Mouse (Mus musculus): ENCODE results near the gene Il34. TPM values are rescaled to one million over a fixed set of nuclear protein-coding genes. Genes with fewer than 3 reads are reported as not detected.

The Il34 gene
- polyA plus RNA-seq, 1 experiment from 2014 or later = 5.4 TPM

DNA sequence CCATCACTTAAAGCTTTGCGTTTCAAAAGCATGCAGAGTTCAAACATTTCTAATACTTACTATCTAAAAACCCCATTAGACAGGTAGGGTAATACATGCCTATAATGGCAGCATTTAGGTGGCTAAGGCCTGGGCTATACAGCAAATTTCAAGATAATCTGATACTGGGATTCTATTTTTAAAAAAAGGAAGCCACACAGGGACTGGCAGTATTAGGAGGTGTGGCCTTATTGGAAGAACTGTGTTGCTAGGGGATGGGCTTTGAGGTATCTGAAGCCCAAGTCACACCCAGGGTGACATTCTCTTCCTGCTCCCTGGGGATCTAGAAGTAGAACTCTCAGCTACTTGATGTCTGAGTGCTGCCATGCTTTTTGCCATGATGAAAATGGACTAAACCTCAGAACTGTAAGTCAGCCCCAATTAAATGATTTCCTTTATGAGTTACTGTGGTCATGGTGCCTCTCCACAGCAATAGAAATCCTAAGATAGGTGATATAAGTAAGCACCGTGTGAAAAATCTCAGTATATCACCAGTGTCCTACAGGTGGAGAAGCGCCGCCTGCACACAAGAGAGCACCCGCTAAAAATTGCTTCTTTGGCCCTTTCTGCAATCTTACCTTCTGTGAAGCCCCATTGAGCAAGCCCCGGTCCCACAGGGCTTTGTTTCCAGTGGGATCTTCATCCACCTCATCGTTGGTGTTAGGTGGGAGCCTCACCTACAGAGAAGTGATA lies 6.8 kb upstream of the Il34 start:
- no peak overlapping the region for H3K9ac ChIP-seq
- H3K27ac ChIP-seq = no peak overlapping the region
- DNase-seq (ENCODE audit: low spot score) (no peak), ATAC-seq (ENCODE audit: low FRiP score) (no peak)
- WGBS = 98% methylated on average over 7 of the region's 7 CpGs
- no peaks in the 10 kb centered on the region for H3K4me1 ChIP-seq (replicated peaks; ENCODE audit: control insufficient read depth, insufficient read depth, low read length)
- no peaks in the 10 kb centered on the region for H3K9me3 ChIP-seq (ENCODE audit: control insufficient read depth, low read length)
- peaks cover 93% of the 10 kb centered on the region for H3K36me3 ChIP-seq (replicated peaks; ENCODE audit: control insufficient read depth, insufficient read depth)
- no peak overlapping the region for H3K4me3 ChIP-seq (replicated peaks; ENCODE audit: low read length)
- H3K27me3 ChIP-seq (ENCODE audit: control insufficient read depth, insufficient read depth, low read length) = no peaks in the 10 kb centered on the region
- H3K4me2 ChIP-seq (replicated peaks) = no peak overlapping the region

DNA sequence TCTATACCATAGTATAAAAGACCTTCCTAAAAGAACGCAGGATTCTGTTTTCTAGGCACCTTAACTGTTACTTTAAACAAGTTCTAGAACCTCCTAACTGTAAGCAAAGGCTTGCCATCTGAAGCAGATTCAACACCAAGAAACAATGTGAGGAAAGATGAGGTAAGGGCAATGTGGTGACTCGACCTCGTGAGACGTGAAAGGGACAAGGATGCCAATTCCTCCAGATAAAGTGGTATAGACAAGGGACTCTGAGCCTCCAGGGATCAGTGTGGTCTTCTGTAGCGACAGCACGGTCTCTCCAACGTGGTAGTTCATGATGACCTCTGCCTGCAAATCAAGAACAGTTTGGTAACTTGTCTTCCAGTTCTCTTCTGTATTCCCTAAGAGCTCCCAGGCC lies 6.1 kb upstream of the Il34 start:
- WGBS = 95% methylated on average over 7 of the region's 7 CpGs
- Histone ChIP-seq H3K27ac (no peak overlapping the region), H3K4me2 (replicated peaks) (no peak overlapping the region), H3K4me3 (replicated peaks; ENCODE audit: low read length) (no peak overlapping the region), H3K9me3 (ENCODE audit: control insufficient read depth, low read length) (no peaks in the 10 kb centered on the region), H3K36me3 (replicated peaks; ENCODE audit: control insufficient read depth, insufficient read depth) (peaks cover 86% of the 10 kb centered on the region), H3K27me3 (ENCODE audit: control insufficient read depth, insufficient read depth, low read length) (no peaks in the 10 kb centered on the region), H3K4me1 (replicated peaks; ENCODE audit: control insufficient read depth, insufficient read depth, low read length) (no peaks in the 10 kb centered on the region), H3K9ac (no peak overlapping the region)
- no peak for DNase-seq (ENCODE audit: low spot score)
- ATAC-seq (ENCODE audit: low FRiP score) = no peak

DNA sequence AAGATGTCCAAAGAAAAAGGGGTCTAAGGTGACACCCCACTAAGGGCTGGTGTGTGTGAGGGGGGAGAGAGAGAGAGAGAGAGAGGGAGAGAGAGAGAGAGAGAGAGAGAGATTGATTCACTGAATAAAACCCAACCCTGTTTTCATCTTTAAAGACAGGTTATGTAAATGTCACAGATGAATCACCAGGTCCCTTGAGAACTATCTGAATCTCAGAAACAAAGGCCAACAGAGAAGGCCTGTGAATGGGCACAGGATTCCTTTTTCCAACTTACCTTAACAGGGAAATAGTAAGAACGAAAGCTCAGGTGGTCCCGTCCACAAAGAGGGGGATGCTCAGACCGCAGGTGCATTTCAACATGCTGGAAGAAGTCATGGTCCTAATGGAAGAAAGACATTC lies 5.4 kb upstream of the Il34 start:
- ATAC-seq (ENCODE audit: low FRiP score) (no peak), DNase-seq (ENCODE audit: low spot score) (no peak)
- H3K4me1 ChIP-seq (replicated peaks; ENCODE audit: control insufficient read depth, insufficient read depth, low read length) = no peaks in the 10 kb centered on the region
- H3K27me3 ChIP-seq (ENCODE audit: control insufficient read depth, insufficient read depth, low read length) = no peaks in the 10 kb centered on the region
- H3K36me3 ChIP-seq (replicated peaks; ENCODE audit: control insufficient read depth, insufficient read depth) = peaks cover 79% of the 10 kb centered on the region
- no peak overlapping the region for H3K9ac ChIP-seq
- H3K4me3 ChIP-seq (replicated peaks; ENCODE audit: low read length) = no peak overlapping the region
- WGBS = 93% methylated on average over 3 of the region's 3 CpGs
- no peak overlapping the region for H3K27ac ChIP-seq
- H3K4me2 ChIP-seq (replicated peaks) = no peak overlapping the region
- H3K9me3 ChIP-seq (ENCODE audit: control insufficient read depth, low read length) = no peaks in the 10 kb centered on the region

DNA sequence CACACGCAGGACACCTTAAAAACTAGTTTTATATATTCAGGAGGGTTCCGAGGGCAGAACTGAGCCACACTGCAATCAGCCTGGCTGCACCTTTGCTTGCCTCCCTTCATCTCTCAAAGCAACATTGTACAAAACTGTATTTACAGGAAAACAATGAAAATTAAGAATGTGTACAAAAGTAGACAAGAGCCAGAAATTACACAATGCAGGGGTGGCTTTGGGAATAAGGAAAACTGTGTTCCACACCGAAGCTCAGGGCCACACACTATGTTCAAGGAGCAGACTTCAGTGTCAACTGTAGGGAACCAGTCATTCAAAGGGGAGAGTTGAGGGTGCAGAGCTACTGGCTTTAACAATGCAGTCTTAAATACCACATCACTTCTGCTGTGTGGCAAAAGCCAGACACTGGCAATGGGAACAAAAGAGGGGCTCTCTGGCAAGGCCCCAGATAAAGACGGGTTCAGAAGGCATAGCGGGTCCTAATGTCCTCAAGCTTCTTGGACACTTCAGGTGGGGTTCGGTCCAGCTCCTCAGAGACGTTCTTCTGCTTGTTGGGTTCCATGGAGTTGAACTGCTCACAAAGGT lies 4.8 kb upstream of the Il34 start:
- no peak overlapping the region for H3K4me3 ChIP-seq (replicated peaks; ENCODE audit: low read length)
- H3K4me2 ChIP-seq (replicated peaks) = no peak overlapping the region
- no peaks in the 10 kb centered on the region for H3K9me3 ChIP-seq (ENCODE audit: control insufficient read depth, low read length)
- no peaks in the 10 kb centered on the region for H3K27me3 ChIP-seq (ENCODE audit: control insufficient read depth, insufficient read depth, low read length)
- no peak overlapping the region for H3K27ac ChIP-seq
- no peak for DNase-seq (ENCODE audit: low spot score)
- H3K4me1 ChIP-seq (replicated peaks; ENCODE audit: control insufficient read depth, insufficient read depth, low read length) = no peaks in the 10 kb centered on the region
- WGBS = 87% methylated on average over 7 of the region's 7 CpGs
- H3K36me3 ChIP-seq (replicated peaks; ENCODE audit: control insufficient read depth, insufficient read depth) = peaks cover 74% of the 10 kb centered on the region
- no peak overlapping the region for H3K9ac ChIP-seq
- ATAC-seq (ENCODE audit: low FRiP score) = no peak

DNA sequence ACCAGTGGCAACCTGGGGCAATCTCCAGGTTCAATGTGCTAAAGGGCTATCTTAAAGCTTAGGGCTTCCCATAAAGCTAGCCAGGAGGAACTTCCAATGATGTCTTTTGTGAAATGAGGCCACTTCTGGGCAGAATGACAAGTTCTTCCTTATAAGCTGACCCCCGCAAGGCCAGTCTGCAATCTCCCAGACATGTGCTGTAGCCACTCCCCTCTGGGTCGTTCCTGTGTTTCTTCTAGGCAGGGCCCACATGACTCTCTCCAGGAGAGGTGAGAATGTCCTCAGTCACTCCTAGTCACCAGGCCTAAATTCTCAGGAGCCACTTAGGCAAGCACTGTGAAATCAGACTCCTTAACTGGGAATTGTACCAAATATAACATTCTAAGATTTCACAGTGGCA lies 4.1 kb upstream of the Il34 start:
- no peaks in the 10 kb centered on the region for H3K4me1 ChIP-seq (replicated peaks; ENCODE audit: control insufficient read depth, insufficient read depth, low read length)
- no peak overlapping the region for H3K9ac ChIP-seq
- no peak overlapping the region for H3K27ac ChIP-seq
- no peak for ATAC-seq (ENCODE audit: low FRiP score)
- peaks cover 66% of the 10 kb centered on the region for H3K36me3 ChIP-seq (replicated peaks; ENCODE audit: control insufficient read depth, insufficient read depth)
- 70% methylated on average over 2 of the region's 2 CpGs for WGBS
- no peaks in the 10 kb centered on the region for H3K9me3 ChIP-seq (ENCODE audit: control insufficient read depth, low read length)
- no peak overlapping the region for H3K4me2 ChIP-seq (replicated peaks)
- no peaks in the 10 kb centered on the region for H3K27me3 ChIP-seq (ENCODE audit: control insufficient read depth, insufficient read depth, low read length)
- no peak for DNase-seq (ENCODE audit: low spot score)
- no peak overlapping the region for H3K4me3 ChIP-seq (replicated peaks; ENCODE audit: low read length)

DNA sequence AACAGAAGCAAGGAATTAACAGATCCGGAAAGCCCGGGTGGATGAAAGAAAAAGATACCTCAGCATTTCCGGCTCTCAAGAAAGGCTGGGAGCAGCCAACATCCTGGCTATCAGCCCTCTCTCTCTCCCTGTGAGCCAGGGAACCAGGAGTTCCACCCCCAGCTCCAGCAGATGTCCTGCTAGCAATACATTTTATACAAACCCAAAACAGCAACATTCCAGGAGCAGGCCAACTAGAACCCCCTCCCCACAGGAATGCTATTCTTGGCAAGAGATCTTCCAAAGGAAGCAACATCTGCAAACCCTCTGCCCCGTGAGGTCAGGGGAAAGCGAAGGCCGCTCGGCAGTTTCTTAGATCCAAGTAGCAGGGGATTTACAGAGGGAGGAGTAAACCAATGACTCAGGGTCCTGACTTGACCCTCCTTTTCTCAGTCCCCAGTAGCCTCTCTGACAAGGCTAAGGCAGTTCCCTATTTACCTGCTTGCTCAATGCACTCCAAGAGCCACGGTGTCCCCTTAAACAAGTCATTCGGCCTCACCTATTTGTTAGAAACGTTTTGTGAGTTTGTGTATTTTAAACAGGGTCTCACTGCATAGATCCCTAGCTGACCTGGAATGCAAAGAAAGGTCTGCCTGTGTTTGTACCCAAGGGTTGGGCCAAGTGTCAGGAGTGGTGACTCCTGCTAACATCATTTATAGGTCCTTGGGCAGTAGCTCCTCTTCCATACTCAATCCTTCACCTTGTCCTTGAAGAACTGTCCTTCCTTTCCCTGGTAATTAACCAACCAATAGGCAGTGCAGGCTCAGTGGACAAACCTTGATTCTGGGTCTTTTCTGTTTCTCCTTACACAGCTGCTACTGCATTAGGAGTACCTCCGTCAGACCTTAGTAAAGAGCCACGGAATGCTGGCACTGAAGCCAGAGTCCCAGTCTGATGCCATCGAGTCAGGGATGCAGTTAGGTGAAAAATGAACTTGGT lies 3.1 kb upstream of the Il34 start:
- DNase-seq (ENCODE audit: low spot score) (no peak), ATAC-seq (ENCODE audit: low FRiP score) (no peak)
- no peak overlapping the region for H3K27ac ChIP-seq

DNA sequence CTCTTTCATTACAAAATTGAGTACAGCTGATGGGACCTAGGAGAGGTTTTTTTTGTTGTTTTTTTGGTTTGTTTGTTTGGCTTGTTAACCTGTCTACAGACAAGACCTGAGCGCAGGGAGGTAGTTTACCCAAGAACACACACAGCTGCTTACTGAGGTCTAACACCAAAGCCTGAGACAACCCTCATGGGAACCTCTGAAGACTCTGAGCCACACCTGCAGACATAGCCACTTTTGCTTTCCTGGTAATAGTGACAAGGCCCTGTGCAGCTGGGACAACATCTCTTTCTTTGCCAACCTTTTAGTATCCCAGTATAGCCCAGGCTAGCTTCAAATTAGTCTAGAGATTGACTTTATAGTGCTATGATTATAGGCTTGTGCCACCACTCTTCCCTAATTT lies 422 bp upstream of the Il34 start:
- H3K27ac ChIP-seq = no peak overlapping the region
- H3K9ac ChIP-seq = no peak overlapping the region
- peaks cover 30% of the 10 kb centered on the region for H3K36me3 ChIP-seq (replicated peaks; ENCODE audit: control insufficient read depth, insufficient read depth)
- no peak for DNase-seq (ENCODE audit: low spot score)
- 100% methylated on average over 1 of the region's 1 CpGs for WGBS
- no peak overlapping the region for H3K4me3 ChIP-seq (replicated peaks; ENCODE audit: low read length)
- no peaks in the 10 kb centered on the region for H3K9me3 ChIP-seq (ENCODE audit: control insufficient read depth, low read length)
- H3K4me1 ChIP-seq (replicated peaks; ENCODE audit: control insufficient read depth, insufficient read depth, low read length) = no peaks in the 10 kb centered on the region
- H3K27me3 ChIP-seq (ENCODE audit: control insufficient read depth, insufficient read depth, low read length) = no peaks in the 10 kb centered on the region
- H3K4me2 ChIP-seq (replicated peaks) = no peak overlapping the region
- ATAC-seq (ENCODE audit: low FRiP score) = no peak

More for the DNA sequence above, 3.1 kb upstream of the Il34 start:
- H3K9me3 ChIP-seq (ENCODE audit: control insufficient read depth, low read length) = no peaks in the 10 kb centered on the region
- H3K4me3 ChIP-seq (replicated peaks; ENCODE audit: low read length) = no peak overlapping the region
- H3K36me3 ChIP-seq (replicated peaks; ENCODE audit: control insufficient read depth, insufficient read depth) = peaks cover 56% of the 10 kb centered on the region
- H3K9ac ChIP-seq = no peak overlapping the region
- 61% methylated on average over 13 of the region's 13 CpGs for WGBS
- no peaks in the 10 kb centered on the region for H3K4me1 ChIP-seq (replicated peaks; ENCODE audit: control insufficient read depth, insufficient read depth, low read length)
- H3K27me3 ChIP-seq (ENCODE audit: control insufficient read depth, insufficient read depth, low read length) = no peaks in the 10 kb centered on the region
- no peak overlapping the region for H3K4me2 ChIP-seq (replicated peaks)

DNA sequence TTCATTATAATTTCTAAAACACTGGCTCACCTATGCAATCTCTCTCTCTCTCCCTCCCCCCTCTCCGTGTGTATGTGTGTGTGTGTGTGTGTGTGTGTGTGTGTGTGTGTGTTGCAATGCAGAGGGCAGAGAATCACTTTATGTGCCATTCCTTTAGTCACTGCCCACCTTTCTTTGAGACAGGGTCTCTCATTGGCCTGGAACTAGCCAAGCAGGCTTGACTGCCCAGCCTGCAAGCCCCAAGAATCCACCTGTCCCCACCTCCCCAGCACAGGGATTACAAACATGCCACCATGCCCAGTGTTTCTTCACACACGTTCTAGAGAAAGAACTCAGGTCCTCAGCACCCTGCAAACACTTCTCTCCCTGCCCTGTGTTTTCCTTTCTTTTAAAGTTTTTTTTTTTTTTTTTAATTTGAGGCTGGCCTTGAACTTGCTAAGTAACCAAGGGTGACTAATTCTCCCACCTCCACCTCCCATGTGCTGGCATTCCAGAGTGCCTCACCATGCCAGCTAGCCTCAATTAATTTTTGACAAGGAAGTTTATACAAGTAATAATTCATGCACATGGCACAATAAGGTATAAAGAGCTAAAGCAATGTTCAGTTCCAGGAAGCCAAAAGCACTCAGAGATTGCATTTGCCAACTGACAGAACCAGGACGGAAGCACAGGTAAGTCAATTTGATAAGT lies 754 bp downstream of the Il34 start:
- ATAC-seq (ENCODE audit: low FRiP score) (no peak), DNase-seq (ENCODE audit: low spot score) (no peak)
- 60% methylated on average over 3 of the region's 3 CpGs for WGBS
- Histone ChIP-seq H3K27me3 (ENCODE audit: control insufficient read depth, insufficient read depth, low read length) (no peaks in the 10 kb centered on the region), H3K9ac (no peak overlapping the region), H3K36me3 (replicated peaks; ENCODE audit: control insufficient read depth, insufficient read depth) (peaks cover 18% of the 10 kb centered on the region), H3K27ac (no peak overlapping the region), H3K4me2 (replicated peaks) (no peak overlapping the region), H3K9me3 (ENCODE audit: control insufficient read depth, low read length) (no peaks in the 10 kb centered on the region), H3K4me3 (replicated peaks; ENCODE audit: low read length) (no peak overlapping the region), H3K4me1 (replicated peaks; ENCODE audit: control insufficient read depth, insufficient read depth, low read length) (no peaks in the 10 kb centered on the region)

DNA sequence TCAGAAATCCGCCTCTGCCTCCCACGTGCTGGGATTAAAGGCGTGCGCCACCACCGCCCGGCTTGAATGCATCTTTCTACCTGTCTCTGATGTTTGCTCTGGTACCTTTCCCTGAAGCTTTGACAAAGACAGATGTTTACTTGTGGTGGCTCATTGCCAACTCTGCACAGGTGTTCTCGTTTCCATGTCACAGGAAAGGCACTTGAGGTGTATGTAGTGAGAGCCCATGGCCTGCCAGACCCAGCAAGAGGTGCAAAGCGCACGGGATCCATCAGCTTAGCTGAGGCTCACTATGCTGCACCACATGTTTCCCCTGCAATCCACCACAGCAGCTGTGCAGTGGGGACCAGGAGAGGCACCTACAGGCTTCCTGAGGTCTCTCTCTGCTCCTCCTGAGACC lies 1.9 kb downstream of the Il34 start:
- WGBS = 94% methylated on average over 9 of the region's 9 CpGs
- no peaks in the 10 kb centered on the region for H3K9me3 ChIP-seq (ENCODE audit: control insufficient read depth, low read length)

More for the DNA sequence above, 1.9 kb downstream of the Il34 start:
- ATAC-seq (ENCODE audit: low FRiP score) (no peak), DNase-seq (ENCODE audit: low spot score) (no peak)
- Histone ChIP-seq H3K27ac (no peak overlapping the region), H3K9ac (no peak overlapping the region), H3K4me1 (replicated peaks; ENCODE audit: control insufficient read depth, insufficient read depth, low read length) (no peaks in the 10 kb centered on the region), H3K4me2 (replicated peaks) (no peak overlapping the region), H3K27me3 (ENCODE audit: control insufficient read depth, insufficient read depth, low read length) (no peaks in the 10 kb centered on the region), H3K4me3 (replicated peaks; ENCODE audit: low read length) (no peak overlapping the region), H3K36me3 (replicated peaks; ENCODE audit: control insufficient read depth, insufficient read depth) (peaks cover 7% of the 10 kb centered on the region; the same call in 1 of the 2 replicates)
